Mouse (Mus musculus) liver, embryonic 13.5 days (tissue): ENCODE data around the gene Zfp825. TPM values are rescaled to one million over a fixed set of nuclear protein-coding genes. Genes with fewer than 3 reads are reported as not detected.
"Not testable (repeated sequence)": the region's sequence is repeated elsewhere in the genome, so short reads cannot be mapped to it uniquely, and the experiment has no call there.

Experiments
- ATAC-seq: fragments of 200-750 bp; cut with Nextera tagmentation; 2 replicates; pipeline ENCODE4 v1.8.0; 2017; ENCODE audit warnings: low read depth, mild to moderate bottlenecking, moderate number of reproducible peaks, moderate library complexity
- DNase-seq: peaks from one replicate; pipeline ENCODE4 v3.0.0; 2022
- H3K27ac ChIP-seq: fragments of 300-500 bp; sonication (generic); 2 replicates; pipeline ENCODE4 v1.5.1; 2015; ENCODE audit warnings: moderate library complexity, mild to moderate bottlenecking, inconsistent platforms
- H3K27me3 ChIP-seq: fragments of 300-500 bp; sonication (generic); 2 replicates; pipeline ENCODE4 v1.6.1; 2015; ENCODE audit warnings: mild to moderate bottlenecking, inconsistent platforms
- H3K36me3 ChIP-seq: fragments of 300-500 bp; sonication (generic); 2 replicates; pipeline ENCODE4 v1.6.1; 2015; ENCODE audit warnings: mild to moderate bottlenecking, inconsistent platforms
- H3K4me1 ChIP-seq: fragments of 300-500 bp; sonication (generic); replicated peaks from 2 replicates; pipeline ENCODE4 v1.6.1; 2015; ENCODE audit warnings: inconsistent platforms
- H3K4me2 ChIP-seq: fragments of 300-500 bp; sonication (generic); 2 replicates; pipeline ENCODE4 v1.6.1; 2015; ENCODE audit warnings: inconsistent platforms, mild to moderate bottlenecking, moderate library complexity
- H3K4me3 ChIP-seq: fragments of 300-500 bp; sonication (generic); replicated peaks from 2 replicates; pipeline ENCODE4 v1.5.1; 2015; ENCODE audit warnings: mild to moderate bottlenecking, inconsistent platforms
- H3K9ac ChIP-seq: fragments of 300-500 bp; sonication (generic); 2 replicates; pipeline ENCODE4 v1.6.1; 2015; ENCODE audit warnings: mild to moderate bottlenecking, inconsistent platforms
- H3K9me3 ChIP-seq: fragments of 300-500 bp; sonication (generic); replicated peaks from 2 replicates; pipeline ENCODE4 v1.6.1; 2016; ENCODE audit warnings: inconsistent platforms
- WGBS: fragments of 180-500 bp; shearing (Covaris S2); methylation state at CpG from one replicate; pipeline ENCODE4 v1.1.7; 2015; ENCODE audit not compliant: insufficient replicate concordance; 5-methylcytosine and 5-hydroxymethylcytosine counted together
- polyA plus RNA-seq: library from polyadenylated mRNA; unstranded; fragments of >200 nt; fragmentation: Nextera tagmentation; extraction: Ambion mirVana; gene quantifications from 2 replicates; pipeline ENCODE4 v1.2.1, GENCODE M21; 2015

Zfp825 gene
- polyA plus RNA-seq: 10.8 and 12.3 TPM in 2 replicates

- H3K27ac ChIP-seq: peak within 1 kb of the TSS; percentile 90
- H3K4me1 ChIP-seq: peaks cover 15% of the 10 kb centered on the region
- no peaks in the 10 kb centered on the region for H3K36me3 ChIP-seq
- no peaks in the 10 kb centered on the region for H3K9me3 ChIP-seq
- no peaks in the 10 kb centered on the region for H3K27me3 ChIP-seq
- ATAC-seq: peak; percentile 96
- peak within 1 kb of the TSS; percentile 81 for H3K9ac ChIP-seq
- H3K4me2 ChIP-seq: peak within 1 kb of the TSS; percentile 89
- H3K4me3 ChIP-seq: peak within 1 kb of the TSS; percentile 74
- WGBS: under 1% methylated on average over 23 of the region's 23 CpGs
- peak; percentile 69 for DNase-seq
These were observed at the start of gene Zfp825 for GRCm38 (mm10) chr13:74493911-74494679. Gene Zfp825, minus strand, starts transcription at chr13:74493992.

GRCm38 (mm10) chr13:74535418-74535817 lies 41.6 kb upstream of the Zfp825 start:
- H3K4me1 ChIP-seq, H3K9ac ChIP-seq, H3K4me3 ChIP-seq, H3K27me3 ChIP-seq, ATAC-seq, H3K27ac ChIP-seq, H3K4me2 ChIP-seq, DNase-seq, H3K36me3 ChIP-seq, H3K9me3 ChIP-seq: not testable (repeated sequence)
- WGBS: 73% methylated on average over 3 of the region's 3 CpGs

- H3K36me3 ChIP-seq, H3K9ac ChIP-seq, H3K27me3 ChIP-seq, H3K9me3 ChIP-seq, H3K4me1 ChIP-seq, ATAC-seq, H3K27ac ChIP-seq, H3K4me2 ChIP-seq, H3K4me3 ChIP-seq: not testable (repeated sequence)
- DNase-seq: peak; percentile 18
- 6% methylated on average over 3 of the region's 3 CpGs for WGBS
These were observed 41.1 kb upstream of the Zfp825 start for GRCm38 (mm10) chr13:74534864-74535263.

GRCm38 (mm10) chr13:74534096-74534495 lies 40.3 kb upstream of the Zfp825 start:
- 81% methylated on average over 15 of the region's 15 CpGs for WGBS

GRCm38 (mm10) chr13:74531251-74531650 lies 37.5 kb upstream of the Zfp825 start:
- not testable (repeated sequence) for DNase-seq, H3K36me3 ChIP-seq
- 25% methylated on average over 1 of the region's 1 CpGs for WGBS

More at GRCm38 (mm10) chr13:74534096-74534495, 40.3 kb upstream of the Zfp825 start:
- H3K4me2 ChIP-seq: no peak overlapping the region
- no peak overlapping the region for H3K27ac ChIP-seq
- H3K4me1 ChIP-seq: no peaks in the 10 kb centered on the region
- H3K9ac ChIP-seq: no peak overlapping the region
- no peaks in the 10 kb centered on the region for H3K27me3 ChIP-seq
- no peak overlapping the region for H3K4me3 ChIP-seq
- ATAC-seq: no peak
- H3K9me3 ChIP-seq: no peaks in the 10 kb centered on the region
- DNase-seq: no peak
- no peaks in the 10 kb centered on the region for H3K36me3 ChIP-seq

GRCm38 (mm10) chr13:74529372-74529715 lies 35.6 kb upstream of the Zfp825 start:
- DNase-seq, H3K9me3 ChIP-seq, H3K27me3 ChIP-seq, H3K4me2 ChIP-seq, H3K9ac ChIP-seq, H3K4me1 ChIP-seq, H3K4me3 ChIP-seq, H3K36me3 ChIP-seq, H3K27ac ChIP-seq: not testable (repeated sequence)
- ATAC-seq: peak; percentile 20; the same call in 1 of the 2 replicates
- 11% methylated on average over 1 of the region's 1 CpGs for WGBS

More at GRCm38 (mm10) chr13:74531251-74531650, 37.5 kb upstream of the Zfp825 start:
- H3K4me1 ChIP-seq, H3K9ac ChIP-seq, H3K4me2 ChIP-seq, H3K27ac ChIP-seq, H3K27me3 ChIP-seq, H3K4me3 ChIP-seq, H3K9me3 ChIP-seq, ATAC-seq: not testable (repeated sequence)

- H3K4me1 ChIP-seq, DNase-seq, H3K9ac ChIP-seq, H3K9me3 ChIP-seq, H3K27me3 ChIP-seq, H3K27ac ChIP-seq, H3K4me2 ChIP-seq, H3K4me3 ChIP-seq, H3K36me3 ChIP-seq: not testable (repeated sequence)
- peak; percentile 29; the same call in 1 of the 2 replicates for ATAC-seq
These were observed 35.0 kb upstream of the Zfp825 start for GRCm38 (mm10) chr13:74528519-74529371.

- Histone ChIP-seq H3K9me3 (no peaks in the 10 kb centered on the region), H3K4me1 (peaks cover 8% of the 10 kb centered on the region)
- WGBS: under 1% methylated on average over 15 of the region's 15 CpGs
These were observed 28.9 kb upstream of the Zfp825 start for GRCm38 (mm10) chr13:74522481-74523237.

GRCm38 (mm10) chr13:74522141-74522480 lies 28.3 kb upstream of the Zfp825 start:
- Histone ChIP-seq H3K9ac (peak overlapping the region; percentile 64), H3K4me3 (peak overlapping the region; percentile 60), H3K27ac (peak overlapping the region; percentile 81; the same call in 1 of the 2 replicates), H3K4me2 (peak overlapping the region; percentile 74)
- not testable (repeated sequence) for H3K4me1 ChIP-seq, H3K27me3 ChIP-seq, DNase-seq, H3K9me3 ChIP-seq, ATAC-seq, H3K36me3 ChIP-seq
- 1% methylated on average over 3 of the region's 3 CpGs for WGBS

More at GRCm38 (mm10) chr13:74522481-74523237, 28.9 kb upstream of the Zfp825 start:
- Histone ChIP-seq H3K27me3 (no peaks in the 10 kb centered on the region), H3K9ac (peak overlapping the region; percentile 64), H3K4me2 (peak overlapping the region; percentile 74), H3K4me3 (peak overlapping the region; percentile 60), H3K27ac (peak overlapping the region; percentile 81), H3K36me3 (no peaks in the 10 kb centered on the region)
- ATAC-seq (peak; percentile 97), DNase-seq (peak; percentile 66)

- not testable (repeated sequence) for DNase-seq, H3K27ac ChIP-seq, H3K9ac ChIP-seq, H3K4me3 ChIP-seq, H3K36me3 ChIP-seq, H3K27me3 ChIP-seq, H3K4me2 ChIP-seq, H3K9me3 ChIP-seq, ATAC-seq, H3K4me1 ChIP-seq
- 58% methylated on average over 6 of the region's 6 CpGs for WGBS
These were observed 14.2 kb upstream of the Zfp825 start for GRCm38 (mm10) chr13:74507981-74508380.

- H3K27ac ChIP-seq, H3K9ac ChIP-seq, H3K4me3 ChIP-seq, H3K27me3 ChIP-seq, H3K4me1 ChIP-seq, H3K36me3 ChIP-seq, H3K4me2 ChIP-seq, ATAC-seq, DNase-seq, H3K9me3 ChIP-seq: not testable (repeated sequence)
- WGBS: 49% methylated on average over 1 of the region's 1 CpGs
These were observed 9.1 kb upstream of the Zfp825 start for GRCm38 (mm10) chr13:74502851-74503250.
